Mouse (Mus musculus) frontal cortex, adult (tissue): ENCODE results near the gene Zbtb17.

Experiments
- ATAC-seq: cut with Nextera tagmentation; 2 replicates; pipeline ENCODE4 v1.9.2; 2017; ENCODE audit warnings: mild to moderate bottlenecking, moderate library complexity, mixed read lengths; ENCODE audit not compliant: low TSS enrichment

The Zbtb17 gene

DNA sequence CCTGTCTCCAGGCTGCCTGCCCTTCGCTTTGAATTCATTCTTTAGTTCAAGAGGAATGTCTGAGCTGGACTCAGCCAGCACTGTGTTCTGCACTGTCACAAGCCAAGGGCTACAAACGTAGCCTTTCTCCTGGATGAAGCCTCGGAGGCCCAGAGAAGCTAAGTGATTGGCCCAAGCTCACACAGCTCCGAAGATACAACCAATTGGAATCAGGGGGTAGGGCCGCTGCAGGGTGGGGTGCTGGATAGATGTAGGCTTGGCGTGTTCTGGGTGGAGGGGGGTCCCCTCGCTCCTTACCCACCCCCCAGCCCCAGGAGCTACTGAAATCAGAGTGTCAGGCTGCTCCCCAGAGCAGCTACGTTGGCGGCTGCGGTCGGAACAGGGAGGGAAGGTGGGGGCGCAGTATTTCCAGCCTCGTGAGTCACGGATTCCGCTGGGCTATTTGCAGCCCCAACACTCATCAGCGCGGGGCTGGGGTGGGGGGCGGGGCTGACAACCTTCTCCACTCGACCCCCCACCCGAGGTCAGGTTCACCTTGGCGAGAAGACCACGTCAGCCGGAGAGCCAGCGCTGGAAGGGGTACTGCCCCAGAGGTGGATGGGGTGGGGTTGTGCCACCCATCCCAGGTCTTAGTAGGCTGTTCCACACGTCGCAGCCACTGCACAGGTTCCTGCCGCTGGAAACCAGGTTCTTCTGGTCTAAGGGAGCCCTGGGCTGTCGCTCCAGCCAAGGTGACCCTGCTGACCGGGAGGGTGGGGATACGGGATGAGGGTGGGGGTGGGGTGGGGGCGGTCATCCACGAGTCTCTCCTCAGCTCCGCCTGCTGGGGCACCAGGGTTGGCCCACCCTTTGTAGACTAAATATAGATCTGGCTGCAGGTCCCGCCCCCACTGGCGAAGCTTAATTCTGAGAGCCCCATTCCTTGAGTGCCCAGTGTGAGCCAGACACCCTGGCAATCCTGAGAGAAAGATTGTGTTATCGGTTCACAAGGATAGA, 18.7 kb upstream of the Zbtb17 start:
- peak; percentile 92 for ATAC-seq

- no peak for ATAC-seq
Measured at GRCm38 (mm10) chr4:141426796-141427745, 17.4 kb upstream of the Zbtb17 start.

GRCm38 (mm10) chr4:141427921-141428320, 16.5 kb upstream of the Zbtb17 start:
- no peak for ATAC-seq

DNA sequence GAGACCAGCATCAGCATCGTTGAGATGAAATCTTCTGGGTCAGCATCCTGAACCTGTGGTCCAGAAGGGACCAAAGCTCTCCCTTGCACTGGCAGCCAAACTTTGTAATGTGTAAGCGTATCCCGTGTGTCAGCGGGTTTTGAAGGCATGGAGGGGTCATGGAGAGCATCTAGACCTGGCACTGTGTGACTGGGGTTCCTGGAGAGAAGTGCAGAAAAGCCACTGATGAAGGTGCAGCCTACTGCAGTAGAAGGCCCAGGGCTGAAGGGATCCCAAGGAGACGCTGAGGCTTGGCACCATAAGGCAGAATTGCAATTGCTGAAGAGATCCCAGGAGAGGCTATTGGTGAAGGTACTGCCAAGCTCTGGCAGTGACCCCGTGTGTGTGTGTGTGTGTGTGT, 15.1 kb upstream of the Zbtb17 start:
- no peak for ATAC-seq

GRCm38 (mm10) chr4:141429847-141430246, 14.6 kb upstream of the Zbtb17 start:
- ATAC-seq = no peak

- no peak for ATAC-seq
Measured at GRCm38 (mm10) chr4:141430997-141431396, 13.5 kb upstream of the Zbtb17 start.

- ATAC-seq = no peak
Measured at GRCm38 (mm10) chr4:141432666-141433065, 11.8 kb upstream of the Zbtb17 start.

- no peak for ATAC-seq
Measured at GRCm38 (mm10) chr4:141433191-141433590, 11.3 kb upstream of the Zbtb17 start.

DNA sequence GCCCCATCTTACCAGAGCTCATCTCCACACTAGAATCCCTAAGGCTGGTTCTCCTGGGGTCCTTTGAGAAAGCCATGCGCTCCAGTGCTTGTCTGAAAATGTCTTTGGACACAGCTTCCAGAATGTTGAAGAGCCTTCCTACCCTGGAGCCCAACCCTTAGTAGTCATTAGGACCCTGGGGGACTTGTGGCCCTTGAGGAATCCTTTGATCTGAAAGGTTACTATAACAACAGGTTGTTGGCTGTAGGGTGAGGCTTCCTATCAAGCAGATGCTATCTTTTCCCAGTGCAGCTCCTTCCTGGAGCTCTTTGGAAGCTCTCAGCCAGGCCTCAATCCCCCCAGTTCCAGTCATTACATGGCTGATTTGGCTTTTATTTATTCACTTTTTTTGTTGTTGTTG, 8.5 kb upstream of the Zbtb17 start, which contains the start of gene Srarp:
Srarp (minus strand) TSS at position 132 of the 400 bp plus-strand sequence.
- no peak for ATAC-seq

- peak; percentile 31; the same call in 1 of the 2 replicates for ATAC-seq
Measured at GRCm38 (mm10) chr4:141439083-141439803, 5.2 kb upstream of the Zbtb17 start.

DNA sequence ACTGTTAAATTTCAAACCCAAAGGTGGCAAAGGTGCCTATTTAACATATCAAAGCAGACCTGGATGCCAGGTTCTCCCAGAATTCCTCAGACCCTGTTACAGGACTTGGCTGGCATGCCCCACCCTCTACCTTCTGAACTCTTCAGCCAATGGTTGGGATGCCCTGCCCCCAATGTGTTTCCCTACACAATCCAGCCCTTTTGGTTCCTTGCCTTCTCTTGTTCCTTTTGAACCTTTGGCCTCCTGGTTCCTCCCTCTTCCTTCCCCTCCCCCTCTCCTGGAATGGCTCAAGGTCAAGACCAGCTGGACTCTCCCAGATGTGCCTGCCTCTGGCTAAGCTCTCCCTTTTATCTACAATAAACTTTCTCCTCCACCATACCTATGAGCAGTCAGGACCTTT, 3.6 kb upstream of the Zbtb17 start:
- no peak for ATAC-seq

DNA sequence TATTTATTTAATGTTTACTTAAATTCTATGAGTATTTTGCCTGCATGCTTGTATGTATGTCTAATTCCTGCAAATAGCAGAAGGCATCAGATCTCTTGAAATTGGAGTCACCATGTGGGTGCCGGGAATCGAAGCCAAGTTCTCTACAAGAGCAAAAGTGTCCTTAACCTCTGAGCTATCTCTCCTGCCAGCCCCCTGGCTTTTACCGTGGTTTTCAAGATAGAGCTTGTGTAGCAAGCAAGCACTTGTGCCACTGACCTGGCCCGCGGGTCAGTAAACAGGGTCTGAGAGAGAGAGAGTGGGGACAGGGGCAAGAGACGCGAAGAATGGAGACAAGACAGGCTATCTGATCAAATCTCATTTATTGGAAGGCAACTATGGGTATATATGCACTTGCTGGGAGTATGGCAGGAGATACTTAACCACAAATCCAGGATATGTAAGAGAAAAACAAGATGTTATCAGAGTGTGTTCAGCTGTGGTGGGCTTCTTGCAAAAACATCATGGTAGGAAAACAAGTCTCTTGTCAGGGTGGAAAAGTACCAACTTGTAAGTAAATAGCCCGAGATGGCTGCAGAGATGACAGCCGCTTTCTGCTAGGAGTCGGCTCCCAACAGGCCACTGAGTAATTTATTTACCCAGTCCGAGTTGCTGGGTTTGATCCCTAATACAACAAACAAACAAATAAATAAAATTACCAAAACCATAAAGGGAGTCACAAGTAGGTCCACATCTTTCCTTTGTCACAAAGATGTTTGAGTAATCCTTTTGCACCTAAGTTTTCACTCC, 619 bp upstream of the Zbtb17 start:
- ATAC-seq = no peak

GRCm38 (mm10) chr4:141445328-141445720, 870 bp downstream of the Zbtb17 start:
- peak; percentile 5; the same call in 1 of the 2 replicates for ATAC-seq

- ATAC-seq = no peak
Measured at GRCm38 (mm10) chr4:141446211-141446610, 1.8 kb downstream of the Zbtb17 start.

DNA sequence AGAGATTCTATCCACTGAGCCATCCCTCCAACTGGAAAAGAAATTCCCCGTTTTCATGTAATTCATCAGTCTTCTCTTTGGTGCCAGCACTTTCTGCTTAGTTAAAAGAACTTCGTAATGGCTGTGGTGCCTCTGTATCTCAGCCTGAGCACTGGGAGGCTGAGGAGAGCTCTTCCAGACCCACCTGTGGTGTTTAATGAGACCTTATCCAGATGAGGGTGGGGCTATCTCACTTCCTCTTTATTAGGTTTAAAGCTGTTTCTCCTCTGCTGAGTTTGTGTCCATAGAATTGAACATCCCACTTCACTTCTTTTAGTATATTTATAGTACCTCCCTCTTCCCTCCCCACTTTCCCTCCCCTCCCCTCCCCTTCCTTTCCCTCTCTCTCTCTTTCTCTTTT, 6.8 kb downstream of the Zbtb17 start:
- no peak for ATAC-seq

- ATAC-seq = no peak
Measured at GRCm38 (mm10) chr4:141451916-141452450, 7.5 kb downstream of the Zbtb17 start.

- ATAC-seq = peak; percentile 93
Measured at GRCm38 (mm10) chr4:141454581-141455350, 10.3 kb downstream of the Zbtb17 start.

DNA sequence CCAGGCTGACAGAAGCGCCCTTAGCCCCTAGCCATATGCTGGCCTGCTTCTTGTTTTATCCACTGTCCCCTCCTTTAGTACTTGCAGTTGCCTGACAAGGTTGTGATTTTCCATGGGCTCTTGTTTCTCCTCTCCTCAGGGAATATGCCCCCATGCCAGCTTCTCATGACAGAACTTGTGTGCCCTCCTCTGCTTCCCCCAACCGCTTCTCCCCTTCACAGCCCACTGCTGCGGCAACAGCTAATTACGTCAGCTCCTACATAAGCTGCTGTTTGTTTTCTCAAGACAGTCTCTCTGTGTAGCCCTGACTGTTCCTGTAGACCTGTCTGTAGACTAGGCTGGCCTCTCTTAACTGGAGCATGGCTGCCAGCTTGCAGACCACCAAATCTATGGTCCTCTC, 11.1 kb downstream of the Zbtb17 start:
- peak; percentile 32; the same call in 1 of the 2 replicates for ATAC-seq

GRCm38 (mm10) chr4:141456193-141456938, 11.9 kb downstream of the Zbtb17 start:
- ATAC-seq = no peak
